Comparison of ENCODE assay signal across 37 mouse cellular contexts in the genomic region with DNA sequence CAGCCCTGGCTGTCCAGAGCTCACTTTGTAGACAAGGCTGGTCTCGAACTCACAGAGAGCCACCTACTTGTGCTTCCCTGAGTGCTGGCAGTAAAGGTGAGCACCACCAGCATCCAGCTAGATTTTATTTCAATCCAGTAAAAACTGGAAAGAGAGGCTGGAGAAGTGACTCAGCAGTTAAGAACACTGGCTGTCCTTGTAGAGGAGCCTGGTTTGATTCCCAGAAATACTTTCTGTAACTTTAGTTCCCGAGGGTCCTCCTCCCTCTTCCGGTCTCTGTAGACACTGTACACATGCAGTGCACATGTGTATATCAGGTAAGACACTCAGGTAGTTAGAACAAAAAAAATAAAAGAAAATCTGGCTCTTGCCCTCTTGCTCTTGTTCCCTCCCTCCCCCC. TPM values are rescaled to one million over a fixed set of nuclear protein-coding genes. Genes with fewer than 3 reads are reported as not detected.
DNase-seq lines count a peak whose midpoint lies in the region; ATAC-seq and TF ChIP-seq lines count a peak whose summit lies in the region.
"Had no signal": no experiment of that assay in that cellular context is flagged by ENCODE, and none has a peak within 500 bp of the region (broad histone marks: within the 10 kb centered on the region; RNA-seq: fewer than 3 reads in every experiment).

No protein-coding gene starts in this region.

- H3K4me3 ChIP-seq in ES-E14 (ENCODE audit: insufficient read depth in 1 of 2, low read depth in 1 of 2, low read length in 2 of 2, poor library complexity in 1 of 2, severe bottlenecking in 1 of 2): no peak overlapping the region
- H3K4me3 ChIP-seq in embryonic facial prominence, embryonic 11.5 days (ENCODE audit: low read depth, low read length): no peak overlapping the region
- no peak overlapping the region for H3K4me3 ChIP-seq in forebrain, embryonic 14.5 days (ENCODE audit: low read depth, low read length)
- H3K4me3 ChIP-seq: erythroblast, embryonic 14.5 days; forebrain, embryonic 12.5 days; hindbrain, embryonic 10.5 days; hindbrain, embryonic 15.5 days; kidney, embryonic 15.5 days; left cerebral cortex, adult 2 months; lung, embryonic 15.5 days; midbrain, embryonic 10.5 days; myocyte; neural tube, embryonic 12.5 days had no signal

- no peak overlapping the region for H3K9ac ChIP-seq in ES-E14 (ENCODE audit: insufficient read depth, low read depth, low read length, poor library complexity, severe bottlenecking)
- H3K9ac ChIP-seq in embryonic facial prominence, embryonic 11.5 days (replicated peaks; ENCODE audit: low read length): no peak overlapping the region
- H3K9ac ChIP-seq in forebrain, embryonic 14.5 days (ENCODE audit: low read length): no peak overlapping the region
- H3K9ac ChIP-seq: forebrain, embryonic 12.5 days; hindbrain, embryonic 15.5 days; kidney, embryonic 15.5 days; lung, embryonic 15.5 days; neural tube, embryonic 12.5 days had no signal

- no peaks in the 10 kb centered on the region for H3K27me3 ChIP-seq in embryonic facial prominence, embryonic 11.5 days (ENCODE audit: control insufficient read depth, insufficient read depth, low read length)
- H3K27me3 ChIP-seq in forebrain, embryonic 14.5 days (replicated peaks; ENCODE audit: control insufficient read depth, insufficient read depth, low read length): no peaks in the 10 kb centered on the region
- H3K27me3 ChIP-seq: kidney, embryonic 15.5 days; lung, embryonic 15.5 days; Patski had no signal

- H3K4me2 ChIP-seq in embryonic facial prominence, embryonic 11.5 days (ENCODE audit: low read depth, low read length): no peak overlapping the region
- H3K4me2 ChIP-seq in forebrain, embryonic 14.5 days (ENCODE audit: low read length): no peak overlapping the region
- H3K4me2 ChIP-seq: forebrain, embryonic 12.5 days; hindbrain, embryonic 15.5 days; kidney, embryonic 15.5 days; lung, embryonic 15.5 days; neural tube, embryonic 12.5 days had no signal

- no peak for ATAC-seq in embryonic facial prominence, embryonic 11.5 days (replicated peaks; ENCODE audit: insufficient number of reproducible peaks, low FRiP score, low TSS enrichment, low read depth)
- no peak for ATAC-seq in forebrain, embryonic 14.5 days
- ATAC-seq: inflammation-experienced regulatory T-cells, adult 6 months; midbrain, embryonic 16.5 days; Patski had no signal

- no peaks in the 10 kb centered on the region for H3K9me3 ChIP-seq in ES-E14 (ENCODE audit: control insufficient read depth, insufficient read depth, low read depth, low read length)
- no peaks in the 10 kb centered on the region for H3K9me3 ChIP-seq in embryonic facial prominence, embryonic 11.5 days (replicated peaks; ENCODE audit: control insufficient read depth, low read length)
- no peaks in the 10 kb centered on the region for H3K9me3 ChIP-seq in forebrain, embryonic 14.5 days (replicated peaks; ENCODE audit: control insufficient read depth, low read length)
- H3K9me3 ChIP-seq: forebrain, embryonic 12.5 days; G1E; hindbrain, embryonic 10.5 days; hindbrain, embryonic 15.5 days; kidney, embryonic 15.5 days; lung, embryonic 15.5 days; midbrain, embryonic 10.5 days; neural tube, embryonic 12.5 days had no signal

- H3K36me3 ChIP-seq in ES-E14 (ENCODE audit: control insufficient read depth, insufficient read depth, low read length, poor library complexity, severe bottlenecking): no peaks in the 10 kb centered on the region
- H3K36me3 ChIP-seq in embryonic facial prominence, embryonic 11.5 days (replicated peaks; ENCODE audit: control insufficient read depth, insufficient read depth, low read depth, low read length): no peaks in the 10 kb centered on the region
- no peaks in the 10 kb centered on the region for H3K36me3 ChIP-seq in forebrain, embryonic 14.5 days (ENCODE audit: control insufficient read depth, insufficient read depth, low read length)
- H3K36me3 ChIP-seq: forebrain, embryonic 12.5 days; hindbrain, embryonic 10.5 days; hindbrain, embryonic 15.5 days; kidney, embryonic 15.5 days; lung, embryonic 15.5 days; midbrain, embryonic 10.5 days; neural tube, embryonic 12.5 days had no signal

- WGBS in embryonic facial prominence, embryonic 11.5 days: 51% methylated on average over 3 of the region's 3 CpGs
- WGBS in forebrain, embryonic 14.5 days: 81% methylated on average over 3 of the region's 3 CpGs

- in situ Hi-C loops in ES-E14 (cut with MboI; ENCODE audit: low sequenced_read_pairs in 2 of 2, unreplicated experiment in 2 of 2): no loop called here

- DNase-seq in 3T3-L1 (ENCODE audit: low read depth, low spot score) (peak; percentile 75), ES-E14 (ENCODE audit: low read depth, low spot score) (no peak)
- peak; percentile 27 for DNase-seq in embryonic facial prominence, embryonic 11.5 days (ENCODE audit: low spot score)
- DNase-seq in fibroblast of lung, adult 2 months (ENCODE audit: low read depth): peak; percentile 73
- no peak for DNase-seq in embryo, embryonic 10 days (ENCODE audit: low spot score)
- no peak for DNase-seq in thymus, postnatal 36 days
- no peak for DNase-seq in left cerebral cortex, postnatal 25 days (ENCODE audit: low spot score in 2 of 2)
- no peak for DNase-seq in forebrain, embryonic 14.5 days (ENCODE audit: low spot score)
- DNase-seq: adrenal gland, postnatal 36 days; B cell, adult 2 months; cerebellum, adult 2 months; cerebellum, postnatal 25 days; gastrocnemius, postnatal 25 days; heart, postnatal 14 days; kidney, adult 18-20 months; kidney, postnatal 25 days; right cerebral cortex, postnatal 4 days had no signal

- intact Hi-C loops in left cerebral cortex, postnatal 25 days (cut with DNase I): loop anchor here (5.0 kb wide), 1 partner anchor 86 kb away; no protein-coding TSS in a partner anchor

- no peak overlapping the region for H3K27ac ChIP-seq in ES-E14 (ENCODE audit: insufficient read depth, low read depth, low read length, poor library complexity, severe bottlenecking)
- no peak overlapping the region for H3K27ac ChIP-seq in embryonic facial prominence, embryonic 11.5 days (replicated peaks; ENCODE audit: low read depth, low read length)
- no peak overlapping the region for H3K27ac ChIP-seq in forebrain, embryonic 14.5 days (ENCODE audit: low read depth, low read length)
- H3K27ac ChIP-seq: forebrain, embryonic 12.5 days; hindbrain, embryonic 15.5 days; kidney, embryonic 15.5 days; left cerebral cortex, adult 2 months; lung, embryonic 15.5 days; midbrain, embryonic 10.5 days; neural tube, embryonic 12.5 days had no signal

- peaks cover 2 to 15% of the 10 kb centered on the region in 2 experiments; a peak in 2 of 4 replicates for H3K4me1 ChIP-seq in ES-E14 (ENCODE audit: control insufficient read depth in 2 of 2, insufficient read depth in 2 of 2, low read length in 2 of 2, poor library complexity in 1 of 2)
- no peaks in the 10 kb centered on the region for H3K4me1 ChIP-seq in embryonic facial prominence, embryonic 11.5 days (ENCODE audit: control insufficient read depth, insufficient read depth, low read length)
- peaks cover 4% of the 10 kb centered on the region for H3K4me1 ChIP-seq in forebrain, embryonic 14.5 days (ENCODE audit: control insufficient read depth, insufficient read depth, low read length)

TF ChIP-seq in ES-E14, 5 proteins besides CTCF, POLR2A, EP300 and RAD21:
- TF ChIP-seq CHD2 (IDR thresholded peaks at IDR 0.05; ENCODE audit: low read depth, low read length): no peak
- TF ChIP-seq MAFK (IDR thresholded peaks at IDR 0.05; ENCODE audit: insufficient read depth, low read depth, low read length): peak; percentile 41; the same call in 1 of the 2 replicates
- TF ChIP-seq HCFC1 (IDR thresholded peaks at IDR 0.05; ENCODE audit: borderline replicate concordance, insufficient read depth, low read length): no peak

RNA-seq across cellular contexts. Expression of gene Inka1, which starts 2.3 kb away (rescaled TPM):
- 3.0 and 6.1 TPM in 2 replicates for total RNA-seq in ES-E14 (2012; rRNA removed)
- polyA plus RNA-seq in embryonic facial prominence, embryonic 11.5 days (2014; fragmentation: Nextera tagmentation; extraction: Ambion mirVana): 101 and 108 TPM in 2 replicates
- total RNA-seq in left cerebral cortex, postnatal 25 days (2021): 1 to 10 TPM; 3.9 to 4.0 TPM
- polyA plus RNA-seq in forebrain, embryonic 14.5 days (2014; fragmentation: Nextera tagmentation; extraction: Ambion mirVana): 14.2 and 16.2 TPM in 2 replicates

RNA-seq across cellular contexts. Expression of gene Cdhr4, which starts 4.3 kb away (rescaled TPM):
- total RNA-seq in ES-E14 (2012; rRNA removed): 1.2 and 2.4 TPM in 2 replicates
- 7.6 and 10.2 TPM in 2 replicates for polyA plus RNA-seq in embryonic facial prominence, embryonic 11.5 days (2014; fragmentation: Nextera tagmentation; extraction: Ambion mirVana)
- total RNA-seq in left cerebral cortex, postnatal 25 days (2021): 1 to 10 TPM; 1.5 to 1.9 TPM
- 1.2 and 1.5 TPM in 2 replicates for polyA plus RNA-seq in forebrain, embryonic 14.5 days (2014; fragmentation: Nextera tagmentation; extraction: Ambion mirVana)
- total RNA-seq: liver, adult 2 months had no signal
- polyA plus RNA-seq: myocyte, Patski had no signal

RNA-seq across cellular contexts. Expression of gene Gm20661, which starts 5.1 kb away (rescaled TPM):
- 0.18 and 0.53 TPM in 2 replicates for total RNA-seq in ES-E14 (2012; rRNA removed)
- 4.0 and 4.5 TPM in 2 replicates for polyA plus RNA-seq in embryonic facial prominence, embryonic 11.5 days (2014; fragmentation: Nextera tagmentation; extraction: Ambion mirVana)
- not detected for total RNA-seq in left cerebral cortex, postnatal 25 days (2021)
- 0.56 and 0.83 TPM in 2 replicates for polyA plus RNA-seq in forebrain, embryonic 14.5 days (2014; fragmentation: Nextera tagmentation; extraction: Ambion mirVana)
- total RNA-seq: gastrocnemius, postnatal 25 days; left cerebral cortex, postnatal 36 days; liver, adult 2 months; megakaryocyte progenitor cell, adult 5-6 weeks had no signal
- polyA plus RNA-seq: inflammation-experienced regulatory T-cells, adult 6 months; myocyte; Patski; testis, adult 2 months had no signal

RNA-seq across cellular contexts. Expression of gene Gm20662, which starts 8.2 kb away (rescaled TPM):
- total RNA-seq in ES-E14 (2012; rRNA removed): 0.45 and 0.63 TPM in 2 replicates
- 0.14 and 0.59 TPM in 2 replicates for polyA plus RNA-seq in embryonic facial prominence, embryonic 11.5 days (2014; fragmentation: Nextera tagmentation; extraction: Ambion mirVana)
- total RNA-seq in left cerebral cortex, postnatal 25 days (2021): 1 to 10 TPM; 3.7 to 4.4 TPM
- polyA plus RNA-seq in forebrain, embryonic 14.5 days (2014; fragmentation: Nextera tagmentation; extraction: Ambion mirVana): 0.53 TPM in 1 of 2 replicates, not detected in the other
- total RNA-seq: gastrocnemius, postnatal 25 days; heart, adult 8-10 months; liver, adult 2 months had no signal
- polyA plus RNA-seq: erythroblast, embryonic 14.5 days; forebrain, embryonic 12.5 days; hindbrain, embryonic 15.5 days; inflammation-experienced regulatory T-cells, adult 6 months; Patski; thymus, postnatal 0 days had no signal

RNA-seq across cellular contexts. Expression of gene Uba7, which starts 12.6 kb away (rescaled TPM):
- total RNA-seq in ES-E14 (2012; rRNA removed): 0.79 and 1.0 TPM in 2 replicates
- 12.2 and 13.2 TPM in 2 replicates for polyA plus RNA-seq in embryonic facial prominence, embryonic 11.5 days (2014; fragmentation: Nextera tagmentation; extraction: Ambion mirVana)
- total RNA-seq in left cerebral cortex, postnatal 25 days (2021): 1 to 10 TPM; 3.1 to 4.6 TPM
- polyA plus RNA-seq in forebrain, embryonic 14.5 days (2014; fragmentation: Nextera tagmentation; extraction: Ambion mirVana): 3.1 and 4.7 TPM in 2 replicates

Comparison
In these comparisons a context has a peak if more than half of its experiments do, and no peak if none do; other contexts are left out.
1. DNase-seq: peak in 3T3-L1 (single experiment), embryonic facial prominence, embryonic 11.5 days (single experiment) and fibroblast of lung, adult 2 months (single experiment); none in ES-E14 (single experiment), embryo, embryonic 10 days (single experiment), thymus, postnatal 36 days (0 of 2), left cerebral cortex, postnatal 25 days (0 of 2) and forebrain, embryonic 14.5 days (single experiment).